Mouse (Mus musculus) MEL (cell line): ENCODE data around the gene Grin2d. TPM values are rescaled to one million over a fixed set of nuclear protein-coding genes. Genes with fewer than 3 reads are reported as not detected.

Experiments
- DNase-seq: peaks from one replicate; pipeline ENCODE4 v3.0.0; 2011; ENCODE audit warnings: low read depth, low spot score
- H3K27ac ChIP-seq: 2 replicates; pipeline ENCODE4 v1.5.1; 2012; ENCODE audit warnings: low read depth, mild to moderate bottlenecking, control low read depth, low read length, moderate library complexity; ENCODE audit not compliant: control insufficient read depth
- H3K27me3 ChIP-seq, 2 experiments: fragments of 150-350 bp in 1 of 2; sonication (generic) in 1 of 2; 2 replicates each; pipeline ENCODE4 v1.6.1; 2012; ENCODE audit warnings: low read length in 2 of 2, mild to moderate bottlenecking in 2 of 2, improper control_type of control experiment in 1 of 2, moderate library complexity in 1 of 2; ENCODE audit not compliant: insufficient read depth in 2 of 2, control insufficient read depth in 1 of 2
- H3K36me3 ChIP-seq, 2 experiments: 2 replicates each; pipeline ENCODE4 v1.6.1; 2012 to 2014; ENCODE audit warnings: low read length in 2 of 2, improper control_type of control experiment in 1 of 2, inconsistent platforms in 1 of 2, mild to moderate bottlenecking in 1 of 2; ENCODE audit not compliant: insufficient read depth in 2 of 2, control insufficient read depth in 1 of 2
- H3K4me1 ChIP-seq, 2 experiments: fragments of 150-350 bp in 1 of 2; sonication (generic) in 1 of 2; 2 replicates each; pipeline ENCODE4 v1.6.1; 2012; ENCODE audit warnings: low read length in 2 of 2, improper control_type of control experiment in 1 of 2, mild to moderate bottlenecking in 1 of 2; ENCODE audit not compliant: insufficient read depth in 2 of 2, control insufficient read depth in 1 of 2
- H3K4me3 ChIP-seq, 2 experiments: fragments of 150-350 bp in 1 of 2; sonication (generic) in 1 of 2; 2 replicates each; pipeline ENCODE4 v1.5.1; 2012; ENCODE audit warnings: low read depth in 2 of 2, low read length in 2 of 2, mild to moderate bottlenecking in 2 of 2, moderate library complexity in 2 of 2, control low read depth in 1 of 2, improper control_type of control experiment in 1 of 2; ENCODE audit not compliant: control insufficient read depth in 1 of 2, insufficient read depth in 1 of 2
- H3K79me2 ChIP-seq: 2 replicates; pipeline ENCODE4 v1.6.1; 2012; ENCODE audit warnings: mild to moderate bottlenecking, low read length, moderate library complexity; ENCODE audit not compliant: control insufficient read depth, poor library complexity, insufficient read depth
- H3K9ac ChIP-seq: 2 replicates; pipeline ENCODE4 v1.6.1; 2012; ENCODE audit warnings: low read depth, mild to moderate bottlenecking, control low read depth, low read length, moderate library complexity; ENCODE audit not compliant: control insufficient read depth, poor library complexity, severe bottlenecking
- H3K9me3 ChIP-seq: fragments of 150-350 bp; sonication (generic); replicated peaks from 2 replicates; pipeline ENCODE4 v1.6.1; 2012; ENCODE audit warnings: mild to moderate bottlenecking, low read length, improper control_type of control experiment, moderate library complexity; ENCODE audit not compliant: insufficient read depth
- BHLHE40 ChIP-seq: IDR thresholded peaks from 2 replicates; pipeline ENCODE4 v1.6.1; 2012; ENCODE audit warnings: low read depth, mild to moderate bottlenecking, inconsistent platforms, low read length, improper control_type of control experiment, borderline replicate concordance
- CHD1 ChIP-seq: IDR thresholded peaks from 2 replicates; pipeline ENCODE4 v1.6.1; 2012; ENCODE audit warnings: low read depth, mild to moderate bottlenecking, inconsistent platforms, low read length, improper control_type of control experiment
- CTCF ChIP-seq, 3 experiments: IDR thresholded peaks in 2 of 3; conservative IDR thresholded peaks in 1 of 3; 2 replicates each; pipeline ENCODE4 v1.5.1; 2011 to 2012; ENCODE audit warnings: low read length in 3 of 3, low read depth in 2 of 3, mild to moderate bottlenecking in 2 of 3, improper control_type of control experiment in 1 of 3, inconsistent platforms in 1 of 3, mixed read lengths in 1 of 3, moderate library complexity in 1 of 3; ENCODE audit not compliant: control insufficient read depth in 1 of 3, insufficient read depth in 1 of 3, poor library complexity in 1 of 3, severe bottlenecking in 1 of 3
- E2F4 ChIP-seq: IDR thresholded peaks from 2 replicates; pipeline ENCODE4 v1.6.1; 2011; ENCODE audit warnings: low read depth, low read length, improper control_type of control experiment, borderline replicate concordance
- EP300 ChIP-seq, 2 experiments: IDR thresholded peaks; 2 replicates each; pipeline ENCODE4 v1.6.1; 2011; ENCODE audit warnings: improper control_type of control experiment in 2 of 2, low read length in 2 of 2, low read depth in 1 of 2, mild to moderate bottlenecking in 1 of 2
- HCFC1 ChIP-seq: IDR thresholded peaks from 2 replicates; pipeline ENCODE4 v1.6.1; 2012; ENCODE audit warnings: low read depth, mild to moderate bottlenecking, inconsistent platforms, low read length, improper control_type of control experiment, moderate library complexity
- JUND ChIP-seq: IDR thresholded peaks from 2 replicates; pipeline ENCODE4 v1.6.1; 2011; ENCODE audit warnings: low read depth, mild to moderate bottlenecking, improper control_type of control experiment, low read length
- MAX ChIP-seq: IDR thresholded peaks from 2 replicates; pipeline ENCODE4 v1.6.1; 2011; ENCODE audit warnings: low read length, improper control_type of control experiment
- MAZ ChIP-seq: IDR thresholded peaks from 2 replicates; pipeline ENCODE4 v1.6.1; 2012; ENCODE audit warnings: low read depth, mild to moderate bottlenecking, inconsistent platforms, low read length, improper control_type of control experiment
- MXI1 ChIP-seq: IDR thresholded peaks from 2 replicates; pipeline ENCODE4 v1.6.1; 2011; ENCODE audit warnings: mild to moderate bottlenecking, low read depth, low read length, improper control_type of control experiment
- MYC ChIP-seq: IDR thresholded peaks from 2 replicates; pipeline ENCODE4 v1.6.1; 2011; ENCODE audit warnings: low read depth, mild to moderate bottlenecking, low read length, improper control_type of control experiment, moderate library complexity
- NRF1 ChIP-seq: IDR thresholded peaks from 2 replicates; pipeline ENCODE4 v1.6.1; 2014; ENCODE audit warnings: low read depth, mild to moderate bottlenecking, inconsistent platforms, low read length, improper control_type of control experiment, moderate library complexity; ENCODE audit not compliant: poor library complexity, insufficient read depth, severe bottlenecking
- RAD21 ChIP-seq: IDR thresholded peaks from 2 replicates; pipeline ENCODE4 v1.6.1; 2011; ENCODE audit warnings: mild to moderate bottlenecking, low read depth, low read length, improper control_type of control experiment
- SIN3A ChIP-seq: IDR thresholded peaks from 2 replicates; pipeline ENCODE4 v1.6.1; 2012; ENCODE audit warnings: low read length, improper control_type of control experiment, inconsistent platforms
- SMC3 ChIP-seq: IDR thresholded peaks from 2 replicates; pipeline ENCODE4 v1.6.1; 2011; ENCODE audit warnings: low read depth, low read length, improper control_type of control experiment
- TAL1 ChIP-seq: IDR thresholded peaks from 2 replicates; pipeline ENCODE4 v1.6.1; 2012; ENCODE audit warnings: mild to moderate bottlenecking, inconsistent platforms, low read length, moderate library complexity, mixed read lengths
- UBTF ChIP-seq: IDR thresholded peaks from 2 replicates; pipeline ENCODE4 v1.6.1; 2012; ENCODE audit warnings: low read depth, mild to moderate bottlenecking, inconsistent platforms, low read length, improper control_type of control experiment, moderate library complexity, borderline replicate concordance; ENCODE audit not compliant: insufficient read depth
- USF1 ChIP-seq: IDR thresholded peaks from 2 replicates; pipeline ENCODE4 v1.6.1; 2014; ENCODE audit warnings: low read depth, mild to moderate bottlenecking, inconsistent platforms, low read length, improper control_type of control experiment, moderate library complexity
- ZC3H11A ChIP-seq: IDR thresholded peaks from 2 replicates; pipeline ENCODE4 v1.6.1; 2012; ENCODE audit warnings: low read depth, mild to moderate bottlenecking, inconsistent platforms, low read length, improper control_type of control experiment
- ZMIZ1 ChIP-seq: IDR thresholded peaks from 2 replicates; pipeline ENCODE4 v1.6.1; 2012; ENCODE audit warnings: low read depth, mild to moderate bottlenecking, inconsistent platforms, low read length, improper control_type of control experiment, moderate library complexity
- ZNF384 ChIP-seq: IDR thresholded peaks from 2 replicates; pipeline ENCODE4 v1.6.1; 2012; ENCODE audit warnings: low read depth, mild to moderate bottlenecking, inconsistent platforms, low read length, improper control_type of control experiment
- polyA plus RNA-seq, 2 experiments: library from polyadenylated mRNA; stranded (reverse) in 1 of 2; unstranded in 1 of 2; fragments of >175 nt in 1 of 2; fragments of >200 nt in 1 of 2; gene quantifications; 2 replicates each; pipeline versions ENCODE4 v1.2.1 to v1.2.4; 2012; ENCODE audit warnings: low replicate concordance in 2 of 2, low read depth in 1 of 2; ENCODE audit not compliant: insufficient read length in 2 of 2, insufficient read depth in 1 of 2, missing spikeins in 1 of 2
- total RNA-seq: library from RNA; depleted of rRNA; stranded (reverse); fragments of 300-350 nt; gene quantifications from 2 replicates; pipeline ENCODE4 v1.2.3, GENCODE M21; 2012

Grin2d gene
- total and polyA plus RNA-seq, 3 experiments = 0.19 to 0.57 TPM; not detected in 1

- no peak overlapping the region for H3K27ac ChIP-seq
- H3K9me3 ChIP-seq = no peaks in the 10 kb centered on the region
- H3K36me3 ChIP-seq = peaks cover 0 to 4% of the 10 kb centered on the region in 2 experiments; a peak in 1 of 4 replicates
- H3K9ac ChIP-seq = peak overlapping the region; percentile 56
- peak overlapping the region; percentile 60 to 61 for H3K4me3 ChIP-seq
- TF ChIP-seq E2F4 (no peak), SIN3A (peak; percentile 86), USF1 (no peak), ZC3H11A (peak; percentile 93), SMC3 (peak; percentile 99), HCFC1 (peak; percentile 73), UBTF (no peak), TAL1 (no peak), JUND (peak; percentile 59; the same call in 1 of the 2 replicates), CTCF (IDR thresholded peaks at IDR 0.05 in 2 of 3, conservative IDR thresholded peaks at IDR 0.05 in 1 of 3; ENCODE audit: control insufficient read depth in 1 of 3, insufficient read depth in 1 of 3, low read depth in 2 of 3, low read length in 3 of 3, poor library complexity in 1 of 3, severe bottlenecking in 1 of 3) (peak in 2 of 3 experiments; percentile 94 to 99; a peak in 5 of 6 replicates), CHD1 (0 out of 2 replicates have a peak, but pooled peaks have one; percentile 61), ZNF384 (peak; percentile 65), MYC (peak; percentile 80; the same call in 1 of the 2 replicates), EP300 (IDR thresholded peaks at IDR 0.05; ENCODE audit: low read depth in 1 of 2, low read length in 2 of 2) (0 out of 4 replicates have a peak, but pooled peaks of 1 of the 2 experiments have one; percentile 23), BHLHE40 (0 out of 2 replicates have a peak, but pooled peaks have one; percentile 30), NRF1 (0 out of 2 replicates have a peak, but pooled peaks have one; percentile 18), MXI1 (peak; percentile 70), MAZ (peak; percentile 74; the same call in 1 of the 2 replicates), RAD21 (peak; percentile 86), ZMIZ1 (no peak), MAX (peak; percentile 45; the same call in 1 of the 2 replicates)
- no peaks in the 10 kb centered on the region; the same call in 1 of the 2 replicates for H3K79me2 ChIP-seq
- peak; percentile 94 for DNase-seq
- H3K27me3 ChIP-seq = no peaks in the 10 kb centered on the region
- peaks cover 9 to 13% of the 10 kb centered on the region in 2 experiments; a peak in 3 of 4 replicates for H3K4me1 ChIP-seq
Measured at GRCm38 (mm10) chr7:45801348-45801747, 76.8 kb downstream of the Grin2d start.
